Mouse (Mus musculus) layer of hippocampus, postnatal 10 days (tissue): Measurements from ENCODE around the gene Shcbp1. TPM values are rescaled to one million over a fixed set of nuclear protein-coding genes. Genes with fewer than 3 reads are reported as not detected.
"Not testable (repeated sequence)": the region's sequence is repeated elsewhere in the genome, so short reads cannot be mapped to it uniquely, and the experiment has no call there.

Source experiments
- DNase-seq, 2 experiments: peaks; one replicate each; pipeline ENCODE4 v3.0.0; 2021; ENCODE audit warnings: low spot score in 2 of 2
- long read RNA-seq: library from polyadenylated mRNA; stranded (forward); transcript quantifications from one replicate; pipeline ENCODE4 v2.0.0, GENCODE M21; 2023
- total RNA-seq, 2 experiments: library from RNA; stranded (reverse); gene quantifications; 2 replicates each; pipeline ENCODE4 v1.2.3; 2021

Gene Shcbp1
- total RNA-seq: 1 to 10 TPM; 2.3 to 2.6 TPM
- long read RNA-seq, transcript Shcbp1-201 (13 exons, 2,156 nt): major isoform, 6 of 6 reads
- long read RNA-seq, partial matches to known transcripts: 0 of 6 reads
- long read RNA-seq, other reads (novel, unspliced or antisense): 0 of 6 reads

- DNase-seq: peak; percentile 88 to 91
These were observed at the start of gene Shcbp1 for GRCm38 (mm10) chr8:4779254-4780055. Shcbp1 (minus strand) TSS chr8:4779567.

DNA sequence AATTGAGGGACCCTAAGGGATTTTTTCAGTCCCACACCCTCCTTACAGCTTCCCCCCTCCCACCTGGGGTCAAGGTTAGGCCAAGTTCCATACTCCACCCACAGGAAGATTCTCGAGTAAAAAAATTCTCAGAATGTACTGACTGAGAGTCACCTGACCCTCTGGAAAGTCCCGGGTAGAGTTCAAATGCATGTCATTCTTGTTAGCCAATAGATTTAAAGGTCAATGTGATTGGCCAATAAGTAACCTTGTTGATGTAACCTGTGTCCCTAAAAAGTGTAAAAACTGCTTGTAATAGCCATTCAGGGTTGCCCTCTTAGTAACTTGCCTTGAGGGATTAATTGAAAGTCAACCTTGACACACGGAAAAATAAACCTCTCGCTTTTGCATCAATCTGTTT is 29.5 kb upstream of the Shcbp1 start:
- no peak for DNase-seq

- peak; percentile 38 to 56 for DNase-seq
These were observed 21.3 kb upstream of the Shcbp1 start for GRCm38 (mm10) chr8:4800524-4801122.

GRCm38 (mm10) chr8:4778266-4778665 is 1.1 kb downstream of the Shcbp1 start:
- DNase-seq: no peak

DNA sequence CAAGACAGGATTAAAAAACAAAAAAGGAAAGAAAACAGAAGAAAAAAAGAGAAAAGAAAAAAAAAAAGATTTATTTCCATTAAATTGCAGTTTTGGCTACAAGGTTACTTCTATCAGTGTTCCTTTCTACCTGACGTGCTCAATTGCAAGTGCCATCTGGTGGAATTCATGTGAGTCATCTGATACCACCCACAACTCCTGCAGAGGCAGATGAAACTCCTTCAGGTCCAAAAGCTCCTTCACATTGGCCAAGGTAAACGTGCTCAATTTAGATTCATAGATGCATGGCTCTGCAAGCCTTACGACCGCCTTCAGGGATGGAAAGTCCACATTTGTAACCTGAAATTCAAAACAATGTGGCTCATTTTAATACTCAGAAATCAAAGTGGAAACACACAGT is 14.6 kb downstream of the Shcbp1 start:
- no peak for DNase-seq

- no peak for DNase-seq
These were observed 26.3 kb downstream of the Shcbp1 start for GRCm38 (mm10) chr8:4753048-4753447.

GRCm38 (mm10) chr8:4730942-4731341 is 48.4 kb downstream of the Shcbp1 start:
- no peak for DNase-seq

GRCm38 (mm10) chr8:4715546-4715945 is 63.8 kb downstream of the Shcbp1 start:
- DNase-seq: no peak

GRCm38 (mm10) chr8:4708346-4708745 is 71.0 kb downstream of the Shcbp1 start:
- DNase-seq: not testable (repeated sequence)

- DNase-seq: not testable (repeated sequence)
These were observed 71.5 kb downstream of the Shcbp1 start for GRCm38 (mm10) chr8:4707916-4708315.

DNA sequence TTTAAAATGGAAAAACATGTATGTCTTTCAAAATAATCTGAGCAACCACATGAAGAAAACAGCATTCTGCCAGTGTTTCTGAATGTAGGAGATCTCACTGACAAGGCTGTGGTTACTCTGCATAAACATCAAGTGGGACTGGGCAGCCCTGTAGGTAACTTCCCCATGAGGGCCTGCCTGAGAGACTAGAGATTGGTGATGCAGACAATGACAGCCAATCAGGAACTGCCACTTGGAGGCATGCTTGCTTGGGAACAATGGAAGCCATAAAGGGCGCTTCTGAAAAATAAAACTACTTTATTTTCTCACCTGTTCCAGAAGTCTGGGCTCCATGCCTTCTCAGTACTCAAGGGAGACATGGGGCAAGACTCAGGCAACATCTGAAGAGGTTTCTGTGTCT is 87.7 kb downstream of the Shcbp1 start:
- DNase-seq: no peak

Other genes starting within 250 kb of the Shcbp1 start
- gene Zfp958, start 166.4 kb downstream of the Shcbp1 start, total RNA-seq: 10 to 100 TPM; 14.3 to 15.0 TPM